Mouse (Mus musculus): ENCODE data around the gene 4930524B15Rik.

GRCm38 (mm10) chr11:31975678-31976077 is 10.3 kb downstream of the 4930524B15Rik start:
- TF ChIP-seq CTCF (IDR thresholded peaks at IDR 0.05; ENCODE audit: control insufficient read depth, insufficient read depth, insufficient replicate concordance, low read depth, low read length) (no peak), POLR2A (IDR thresholded peaks at IDR 0.05; ENCODE audit: control insufficient read depth, low read depth, low read length) (no peak)
